Mouse (Mus musculus) CH12.LX (cell line): ENCODE measurements at regions not wholly inside any gene's neighbourhood (a gene's known extent, or its start where the extent isn't known, plus 50 kb on each side); places are given as distances from the start of the nearest gene placed in this dataset.

Experiments
- E2F4 ChIP-seq: IDR thresholded peaks from 2 replicates; pipeline ENCODE4 v1.6.1; 2011; ENCODE audit warnings: low read depth, low read length, improper control_type of control experiment; ENCODE audit not compliant: insufficient replicate concordance
- GABPA ChIP-seq: IDR thresholded peaks from 2 replicates; pipeline ENCODE4 v1.6.1; 2012; ENCODE audit warnings: low read depth, low read length, improper control_type of control experiment, inconsistent platforms; ENCODE audit not compliant: insufficient replicate concordance
- KAT2A ChIP-seq: IDR thresholded peaks from 2 replicates; pipeline ENCODE4 v1.6.1; 2012; ENCODE audit warnings: low read length, improper control_type of control experiment, inconsistent platforms; ENCODE audit not compliant: insufficient replicate concordance
- MAFK ChIP-seq: IDR thresholded peaks from 2 replicates; pipeline ENCODE4 v1.6.1; 2011; ENCODE audit warnings: low read length, improper control_type of control experiment; ENCODE audit not compliant: insufficient replicate concordance
- NELFE ChIP-seq: IDR thresholded peaks from 2 replicates; pipeline ENCODE4 v1.6.1; 2011; ENCODE audit warnings: low read depth, low read length, improper control_type of control experiment
- POLR2A ChIP-seq: IDR thresholded peaks from 2 replicates; pipeline ENCODE4 v1.6.1; 2011; ENCODE audit warnings: low read depth, mild to moderate bottlenecking, improper control_type of control experiment, low read length
- RAD21 ChIP-seq: IDR thresholded peaks from 2 replicates; pipeline ENCODE4 v1.6.1; 2011; ENCODE audit warnings: low read depth, mild to moderate bottlenecking, low read length, improper control_type of control experiment, moderate library complexity

DNA sequence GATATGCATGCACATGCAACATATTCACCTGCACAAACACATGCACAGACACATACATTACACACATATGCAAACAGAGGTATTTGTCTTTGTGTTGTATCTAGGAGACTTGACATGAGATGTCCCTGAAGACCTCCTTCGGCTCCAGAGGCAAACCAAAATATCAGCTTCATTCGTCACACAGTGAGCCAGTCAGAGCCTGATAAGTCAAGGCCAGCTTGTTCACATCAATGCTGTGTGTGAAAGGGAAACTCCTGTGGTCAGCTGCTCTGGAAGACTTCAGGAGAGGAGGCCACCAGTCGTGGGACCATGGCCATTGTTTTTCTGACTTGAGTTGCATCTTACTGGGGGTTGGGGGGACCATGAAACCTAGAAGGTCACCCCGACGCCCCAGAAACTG is 54.3 kb upstream of the Loxl4 start:
- TF ChIP-seq POLR2A (no peak), KAT2A (no peak), NELFE (no peak), E2F4 (no peak), MAFK (no peak), RAD21 (no peak), GABPA (no peak)
